Mouse (Mus musculus) spleen, adult 2 months (tissue): ENCODE results near the gene Cd68.

Experiments
- CTCF ChIP-seq: fragments of 200-500 bp; IDR thresholded peaks from 2 replicates; pipeline ENCODE4 v1.5.1; 2011; ENCODE audit warnings: mild to moderate bottlenecking, inconsistent platforms; ENCODE audit not compliant: insufficient read depth, insufficient read length, insufficient replicate concordance; ENCODE audit errors: extremely low read depth
- POLR2A ChIP-seq: fragments of 200-500 bp; IDR thresholded peaks from 2 replicates; pipeline ENCODE4 v1.6.1; 2011; ENCODE audit warnings: low read depth, low read length, inconsistent platforms

DNA sequence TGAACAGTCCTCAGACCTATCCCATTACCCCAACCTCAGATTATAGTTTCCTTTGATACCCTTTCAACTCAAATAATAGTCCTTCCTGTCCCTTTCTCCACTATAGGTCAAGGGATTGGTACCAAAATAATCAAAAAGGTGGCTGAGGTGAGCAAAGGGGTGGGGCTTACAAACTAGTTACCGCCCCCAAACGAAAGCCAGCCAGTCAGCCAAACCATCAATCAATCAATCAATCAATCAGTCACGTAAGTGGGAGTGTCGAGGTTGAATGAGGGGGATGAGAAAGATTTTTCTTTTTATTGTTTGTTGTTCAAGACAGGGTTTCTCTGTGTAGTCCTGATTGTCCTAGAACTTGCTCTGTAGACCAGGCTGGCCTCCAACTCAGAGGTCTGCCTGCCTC, 42.9 kb downstream of the Cd68 start:
- no peak for TF ChIP-seq CTCF
- no peak for TF ChIP-seq POLR2A
